Mouse (Mus musculus): ENCODE measurements around the gene Cpe. TPM values are rescaled to one million over a fixed set of nuclear protein-coding genes. Genes with fewer than 3 reads are reported as not detected.
"Not testable (repeated sequence)": the region's sequence is repeated elsewhere in the genome, so short reads cannot be mapped to it uniquely, and the experiment has no call there.

Cpe gene
- polyA plus RNA-seq, 1 experiment from 2014 or later, result 201 TPM

DNA sequence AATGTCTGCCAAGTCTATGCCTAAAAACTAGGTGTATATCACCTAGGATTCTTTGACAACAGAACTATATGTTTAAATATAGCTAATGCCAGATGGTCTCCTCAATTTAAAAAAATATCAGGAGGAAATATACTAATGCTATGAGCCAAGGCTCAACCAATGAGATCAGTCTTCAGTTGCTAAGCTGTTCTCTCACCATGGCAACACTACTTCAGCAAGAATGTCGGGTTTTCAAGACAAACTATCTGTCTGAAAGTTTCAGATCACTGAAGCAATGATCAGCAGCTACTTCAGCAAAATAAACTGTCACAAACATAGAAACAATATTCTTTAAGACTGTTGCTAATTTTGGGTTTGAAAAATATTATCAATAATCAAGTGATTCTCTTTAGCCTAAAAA lies 20.9 kb downstream of the Cpe start:
- Histone ChIP-seq H3K27me3 (replicated peaks) (no peaks in the 10 kb centered on the region), H3K9ac (no peak overlapping the region), H3K4me3 (replicated peaks) (no peak overlapping the region), H3K9me3 (no peaks in the 10 kb centered on the region), H3K4me2 (replicated peaks) (no peak overlapping the region), H3K27ac (no peak overlapping the region), H3K36me3 (no peaks in the 10 kb centered on the region), H3K4me1 (replicated peaks) (no peaks in the 10 kb centered on the region)
- no peak for ATAC-seq
- WGBS, result 14% methylated on average over 1 of the region's 1 CpGs

DNA sequence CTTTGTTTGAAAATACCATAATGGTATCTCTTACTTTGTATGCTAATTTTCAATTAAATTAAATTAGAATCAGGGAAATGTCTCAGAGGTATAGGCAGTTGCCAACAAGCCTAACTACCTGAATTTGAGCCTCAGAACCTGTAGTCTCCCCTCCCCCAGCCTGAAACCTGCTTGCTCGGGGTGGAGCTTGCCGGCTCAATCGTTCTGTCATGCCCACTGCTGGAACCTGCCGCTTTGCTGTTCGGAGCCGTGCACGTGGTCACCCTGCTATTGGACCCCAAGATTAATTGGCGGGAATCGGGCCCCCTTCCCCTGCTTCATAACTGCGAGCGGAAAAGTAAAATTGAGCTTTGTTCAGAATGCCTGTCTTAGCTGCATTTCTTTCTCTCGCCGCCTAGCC lies 26.5 kb downstream of the Cpe start:
- WGBS, result 61% methylated on average over 13 of the region's 13 CpGs
- ATAC-seq, result not testable (repeated sequence)

DNA sequence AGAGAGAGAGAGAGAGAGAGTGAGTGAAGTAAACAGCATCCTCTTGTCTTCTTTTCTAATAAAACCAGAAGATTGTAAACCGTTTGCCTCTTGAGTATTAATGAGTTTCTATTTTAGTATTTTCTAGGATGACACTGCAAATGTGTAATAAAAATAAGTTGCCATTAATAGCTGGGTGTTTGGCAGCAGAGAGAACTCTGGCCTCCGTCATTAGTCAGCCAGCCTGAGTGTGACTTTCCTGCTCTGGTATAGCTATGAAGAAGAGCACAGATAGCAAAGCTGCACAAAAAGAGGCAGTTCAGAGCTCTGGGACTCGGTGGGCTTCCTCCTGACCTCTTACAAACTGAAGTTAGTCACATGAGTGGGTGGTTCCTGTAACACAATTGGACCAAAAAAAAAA lies 27.3 kb downstream of the Cpe start:
- WGBS, result 31% methylated on average over 3 of the region's 3 CpGs
- H3K4me2 ChIP-seq (replicated peaks), result no peak overlapping the region
- no peak for ATAC-seq
- no peaks in the 10 kb centered on the region for H3K4me1 ChIP-seq (replicated peaks)
- no peaks in the 10 kb centered on the region; the same call in 1 of the 2 replicates for H3K27me3 ChIP-seq (replicated peaks)
- no peak overlapping the region for H3K27ac ChIP-seq
- no peaks in the 10 kb centered on the region for H3K9me3 ChIP-seq
- no peak overlapping the region for H3K4me3 ChIP-seq (replicated peaks)
- no peaks in the 10 kb centered on the region for H3K36me3 ChIP-seq
- H3K9ac ChIP-seq, result no peak overlapping the region

More for the DNA sequence above, 26.5 kb downstream of the Cpe start:
- not testable (repeated sequence) for H3K4me2 ChIP-seq (replicated peaks); H3K4me1 ChIP-seq (replicated peaks); H3K4me3 ChIP-seq (replicated peaks); H3K27me3 ChIP-seq (replicated peaks); H3K36me3 ChIP-seq; H3K27ac ChIP-seq; H3K9ac ChIP-seq; H3K9me3 ChIP-seq

DNA sequence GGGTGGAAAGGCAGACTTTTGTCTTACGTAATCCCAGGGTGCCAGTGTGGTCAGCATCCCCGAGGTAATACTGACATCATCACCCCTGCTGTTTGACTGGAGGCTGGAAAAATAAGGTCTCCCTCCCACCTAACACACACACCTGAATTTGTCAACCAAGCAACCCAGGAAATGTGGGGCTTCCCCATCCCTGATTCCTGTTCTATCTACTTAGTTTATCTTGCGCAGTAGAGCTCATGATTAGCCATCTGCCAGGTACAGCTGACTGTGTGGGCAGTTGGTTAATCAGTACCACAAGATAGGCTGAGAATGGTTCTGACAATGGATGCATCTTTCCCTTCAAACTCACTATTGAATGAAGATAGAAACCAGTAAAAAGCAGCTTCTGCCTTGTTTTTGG lies 28.0 kb downstream of the Cpe start:
- no peaks in the 10 kb centered on the region for H3K9me3 ChIP-seq
- H3K27ac ChIP-seq, result no peak overlapping the region
- H3K36me3 ChIP-seq, result no peaks in the 10 kb centered on the region
- H3K4me3 ChIP-seq (replicated peaks), result no peak overlapping the region
- no peaks in the 10 kb centered on the region for H3K4me1 ChIP-seq (replicated peaks)
- WGBS, result 63% methylated on average over 3 of the region's 3 CpGs
- peak; percentile 31; the same call in 1 of the 2 replicates for ATAC-seq
- no peaks in the 10 kb centered on the region; the same call in 1 of the 2 replicates for H3K27me3 ChIP-seq (replicated peaks)
- H3K9ac ChIP-seq, result no peak overlapping the region
- H3K4me2 ChIP-seq (replicated peaks), result no peak overlapping the region

DNA sequence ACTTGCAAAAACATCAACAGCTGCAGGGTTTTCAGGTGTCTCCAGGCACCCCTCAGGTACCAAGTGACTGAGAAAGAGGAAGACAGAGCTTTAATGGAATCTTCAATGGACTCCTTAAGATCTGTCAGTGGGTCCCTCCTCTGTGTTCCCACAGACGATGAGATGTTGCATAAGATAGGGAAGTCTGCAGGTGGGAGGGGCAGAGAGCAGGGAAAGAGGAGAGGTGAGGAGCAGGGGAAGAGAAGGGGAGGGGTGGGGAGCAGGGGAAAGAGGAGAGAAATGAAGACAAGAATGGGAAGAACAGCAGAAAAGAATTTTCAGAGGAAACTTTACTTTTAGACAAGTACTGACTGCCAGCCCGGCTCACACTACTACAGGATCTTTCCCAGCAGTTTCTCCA lies 28.5 kb downstream of the Cpe start:
- Histone ChIP-seq H3K36me3 (no peaks in the 10 kb centered on the region), H3K4me1 (replicated peaks) (no peaks in the 10 kb centered on the region), H3K27ac (no peak overlapping the region), H3K4me2 (replicated peaks) (no peak overlapping the region), H3K9ac (no peak overlapping the region), H3K27me3 (replicated peaks) (no peaks in the 10 kb centered on the region; the same call in 1 of the 2 replicates), H3K4me3 (replicated peaks) (no peak overlapping the region), H3K9me3 (no peaks in the 10 kb centered on the region)
- WGBS, result 42% methylated on average over 2 of the region's 2 CpGs
- ATAC-seq, result 0 out of 2 replicates have a peak, but pooled peaks have one; percentile 6

DNA sequence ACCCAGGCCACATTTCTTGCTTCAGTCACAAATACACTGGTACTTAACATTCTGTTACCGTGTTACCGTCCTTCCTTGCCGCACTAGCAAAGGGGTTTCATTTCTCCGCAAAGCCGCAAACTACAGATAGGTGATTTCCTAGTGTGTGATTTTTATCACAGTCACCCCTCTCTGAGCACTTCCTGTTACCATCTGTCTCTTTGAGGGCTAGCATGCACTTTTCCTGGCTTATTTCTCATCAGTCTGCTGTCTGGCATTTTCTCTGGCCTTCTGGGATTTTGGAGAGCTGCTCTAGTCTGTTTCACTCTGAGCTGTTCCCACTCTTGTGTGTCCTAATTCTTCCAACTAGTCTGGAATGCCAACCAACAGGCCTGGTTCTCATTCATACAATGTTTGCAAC lies 33.8 kb downstream of the Cpe start:
- no peak overlapping the region for H3K4me3 ChIP-seq (replicated peaks)
- no peaks in the 10 kb centered on the region for H3K36me3 ChIP-seq
- no peak overlapping the region for H3K4me2 ChIP-seq (replicated peaks)
- H3K9ac ChIP-seq, result no peak overlapping the region
- no peaks in the 10 kb centered on the region for H3K4me1 ChIP-seq (replicated peaks)
- WGBS, result 69% methylated on average over 5 of the region's 5 CpGs
- ATAC-seq, result no peak
- no peaks in the 10 kb centered on the region; the same call in 1 of the 2 replicates for H3K27me3 ChIP-seq (replicated peaks)
- no peak overlapping the region for H3K27ac ChIP-seq
- no peaks in the 10 kb centered on the region for H3K9me3 ChIP-seq

DNA sequence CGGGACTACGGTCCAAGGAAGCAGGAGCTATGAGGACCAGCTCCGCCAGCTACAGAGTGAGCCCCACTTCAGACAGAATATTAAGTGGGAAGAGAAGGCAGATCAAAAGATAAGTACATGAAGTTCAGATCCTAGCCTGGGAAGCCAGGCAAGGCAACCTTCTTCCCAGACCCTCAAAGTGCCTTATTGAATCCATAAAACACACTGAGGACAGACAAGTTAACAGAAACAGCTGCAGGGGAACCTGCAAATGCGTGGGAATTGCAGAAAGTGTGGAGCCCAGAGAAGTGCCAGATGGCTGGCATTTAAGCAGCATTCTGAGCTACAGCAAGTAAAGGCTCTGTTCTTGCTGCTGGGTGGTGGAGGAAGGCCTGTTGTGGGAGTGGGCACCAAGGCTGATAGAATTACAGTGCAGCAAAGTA lies 34.9 kb downstream of the Cpe start:
- H3K4me3 ChIP-seq (replicated peaks), result no peak overlapping the region
- 76% methylated on average over 4 of the region's 4 CpGs for WGBS
- no peak overlapping the region for H3K9ac ChIP-seq
- H3K27me3 ChIP-seq (replicated peaks), result no peaks in the 10 kb centered on the region; the same call in 1 of the 2 replicates
- no peaks in the 10 kb centered on the region for H3K4me1 ChIP-seq (replicated peaks)
- ATAC-seq, result no peak
- no peak overlapping the region for H3K4me2 ChIP-seq (replicated peaks)
- no peaks in the 10 kb centered on the region for H3K36me3 ChIP-seq
- H3K27ac ChIP-seq, result no peak overlapping the region
- H3K9me3 ChIP-seq, result no peaks in the 10 kb centered on the region

DNA sequence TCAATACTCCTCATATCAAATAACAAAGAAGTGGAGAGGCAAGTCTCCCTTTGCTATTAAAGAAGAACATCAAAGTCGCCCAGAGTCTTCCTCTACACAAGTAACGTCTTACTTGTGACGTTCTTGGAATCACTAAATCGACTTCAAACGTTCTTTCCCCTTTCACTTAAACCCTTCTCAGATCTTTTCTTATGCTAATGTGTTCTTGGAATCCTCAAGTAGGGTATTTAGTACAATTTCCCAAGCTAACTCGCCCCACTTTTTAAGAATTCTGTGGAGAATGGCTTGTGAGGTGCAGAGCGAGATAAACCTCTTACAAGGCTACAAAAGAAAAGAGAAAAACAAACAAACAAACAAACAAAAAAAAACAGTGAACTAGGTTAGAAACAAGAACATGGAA lies 35.3 kb downstream of the Cpe start:
- H3K27me3 ChIP-seq (replicated peaks), result no peaks in the 10 kb centered on the region; the same call in 1 of the 2 replicates
- H3K9me3 ChIP-seq, result no peaks in the 10 kb centered on the region
- H3K4me3 ChIP-seq (replicated peaks), result no peak overlapping the region
- no peak overlapping the region for H3K9ac ChIP-seq
- H3K4me1 ChIP-seq (replicated peaks), result no peaks in the 10 kb centered on the region
- ATAC-seq, result no peak
- H3K27ac ChIP-seq, result no peak overlapping the region
- no peak overlapping the region for H3K4me2 ChIP-seq (replicated peaks)
- 65% methylated on average over 7 of the region's 7 CpGs for WGBS
- H3K36me3 ChIP-seq, result no peaks in the 10 kb centered on the region

DNA sequence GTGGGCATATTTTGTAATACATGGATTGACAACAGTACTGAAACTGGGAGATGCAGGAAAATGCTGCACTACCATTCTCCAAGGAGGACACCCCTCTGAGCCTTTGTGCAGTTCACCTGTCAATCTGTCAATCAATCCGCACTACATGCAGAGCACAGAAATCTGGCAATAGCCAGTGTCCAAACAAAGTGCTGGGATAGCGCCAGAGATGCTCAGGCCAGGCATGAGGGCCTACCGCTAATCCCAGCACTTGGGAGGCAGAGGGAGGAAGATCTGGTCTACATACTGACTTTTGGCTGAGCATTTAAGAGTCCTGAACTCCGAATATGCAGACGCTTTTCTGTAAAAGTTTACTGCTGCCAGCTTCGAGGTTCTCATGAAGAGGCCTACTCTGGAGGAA lies 37.0 kb downstream of the Cpe start:
- no peaks in the 10 kb centered on the region for H3K36me3 ChIP-seq
- no peak overlapping the region for H3K27ac ChIP-seq
- no peak for ATAC-seq
- H3K9me3 ChIP-seq, result no peaks in the 10 kb centered on the region
- no peak overlapping the region for H3K4me3 ChIP-seq (replicated peaks)
- H3K27me3 ChIP-seq (replicated peaks), result no peaks in the 10 kb centered on the region
- H3K4me2 ChIP-seq (replicated peaks), result no peak overlapping the region
- no peaks in the 10 kb centered on the region for H3K4me1 ChIP-seq (replicated peaks)
- H3K9ac ChIP-seq, result no peak overlapping the region
- WGBS, result 76% methylated on average over 6 of the region's 6 CpGs

DNA sequence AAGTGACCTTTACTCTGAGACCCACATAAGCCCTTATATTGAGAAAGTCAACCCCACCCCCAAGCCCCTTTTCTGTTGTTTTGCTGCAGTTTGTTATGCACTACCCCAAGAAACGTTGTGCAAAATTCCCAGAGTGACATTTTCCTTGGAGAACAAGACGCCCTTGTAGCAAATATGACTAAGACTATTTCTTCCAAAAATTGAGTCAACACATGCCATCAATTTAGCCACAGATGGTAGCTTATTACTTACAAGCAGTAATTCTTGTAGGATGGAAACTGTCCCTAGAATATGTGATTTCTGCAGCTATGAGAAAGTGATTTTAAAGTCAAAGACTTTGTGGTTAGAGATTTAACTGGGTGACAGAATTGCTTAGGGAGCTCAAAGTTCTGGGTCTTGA lies 37.8 kb downstream of the Cpe start:
- Histone ChIP-seq H3K27ac (no peak overlapping the region), H3K4me2 (replicated peaks) (no peak overlapping the region), H3K4me3 (replicated peaks) (no peak overlapping the region), H3K27me3 (replicated peaks) (no peaks in the 10 kb centered on the region), H3K9ac (no peak overlapping the region), H3K36me3 (no peaks in the 10 kb centered on the region), H3K4me1 (replicated peaks) (no peaks in the 10 kb centered on the region), H3K9me3 (no peaks in the 10 kb centered on the region)
- no peak for ATAC-seq
- WGBS, result 78% methylated on average over 2 of the region's 2 CpGs

DNA sequence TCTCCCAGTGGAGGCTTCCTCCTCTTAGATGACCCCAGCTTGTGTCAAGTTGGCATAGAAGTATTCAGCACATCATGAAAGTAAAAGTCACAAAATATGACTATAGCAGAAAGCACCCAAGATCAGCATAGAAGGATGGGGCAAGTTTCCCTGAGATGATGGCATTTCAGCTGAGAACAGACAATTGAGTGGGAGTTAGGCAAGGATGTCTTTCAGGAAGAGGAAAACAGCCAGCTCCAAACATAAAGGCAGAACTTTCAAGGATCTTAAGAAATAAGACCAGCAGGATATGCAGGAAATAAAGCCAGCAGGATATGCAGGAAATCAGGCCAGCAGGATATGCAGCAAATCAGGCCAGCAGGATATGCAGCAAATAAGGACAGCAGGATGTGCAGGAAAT lies 40.6 kb downstream of the Cpe start:
- no peak for ATAC-seq
- Histone ChIP-seq H3K4me3 (replicated peaks) (no peak overlapping the region), H3K4me2 (replicated peaks) (no peak overlapping the region), H3K9ac (no peak overlapping the region), H3K36me3 (no peaks in the 10 kb centered on the region), H3K27me3 (replicated peaks) (no peaks in the 10 kb centered on the region), H3K4me1 (replicated peaks) (no peaks in the 10 kb centered on the region), H3K27ac (no peak overlapping the region), H3K9me3 (no peaks in the 10 kb centered on the region)

DNA sequence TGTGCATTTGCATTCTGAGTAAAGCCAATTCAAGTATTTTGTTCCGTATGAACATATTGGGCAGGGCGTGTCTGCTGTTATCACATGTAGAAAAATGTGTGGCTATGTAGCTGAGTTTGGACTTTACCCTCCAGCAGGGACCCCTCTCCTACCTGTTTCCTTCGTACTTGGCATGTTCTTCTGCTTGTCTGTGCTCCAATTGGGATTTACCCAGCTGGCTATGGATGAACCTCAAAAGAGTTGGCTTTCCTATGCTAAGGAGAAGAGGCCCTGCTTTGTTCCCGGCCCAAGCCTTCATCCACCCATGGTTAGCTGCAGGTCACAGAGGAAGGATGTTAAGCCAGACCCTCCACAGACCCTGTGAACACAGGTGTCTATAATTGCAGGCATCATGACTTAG lies 44.8 kb downstream of the Cpe start:
- H3K27ac ChIP-seq, result no peak overlapping the region

DNA sequence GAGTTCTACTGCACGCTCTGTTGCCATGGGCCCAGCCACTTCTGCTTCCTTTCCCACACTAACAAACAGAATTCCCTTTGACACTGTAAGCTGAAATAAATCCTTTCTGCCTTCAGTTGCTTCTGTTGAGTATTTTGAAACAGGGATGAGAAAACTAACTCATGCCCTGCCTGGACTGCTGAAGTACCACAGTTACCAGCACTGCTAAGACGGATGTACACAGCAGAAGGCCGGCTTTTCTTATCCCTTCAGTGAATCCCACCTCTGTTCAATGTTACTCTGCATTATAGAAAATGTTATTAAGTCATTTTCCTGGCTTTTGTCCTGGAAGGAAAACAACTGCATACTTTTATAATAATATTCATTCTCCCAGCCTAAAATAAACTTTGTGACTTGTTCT lies 45.7 kb downstream of the Cpe start:
- peak; percentile 61 for ATAC-seq
- no peak overlapping the region for H3K4me3 ChIP-seq (replicated peaks)

More for the DNA sequence above, 44.8 kb downstream of the Cpe start:
- H3K9me3 ChIP-seq, result no peaks in the 10 kb centered on the region
- H3K36me3 ChIP-seq, result no peaks in the 10 kb centered on the region
- H3K4me3 ChIP-seq (replicated peaks), result no peak overlapping the region
- no peak overlapping the region for H3K9ac ChIP-seq
- H3K27me3 ChIP-seq (replicated peaks), result no peaks in the 10 kb centered on the region
- no peaks in the 10 kb centered on the region for H3K4me1 ChIP-seq (replicated peaks)
- no peak overlapping the region for H3K4me2 ChIP-seq (replicated peaks)
- 68% methylated on average over 4 of the region's 4 CpGs for WGBS
- ATAC-seq, result no peak

More for the DNA sequence above, 45.7 kb downstream of the Cpe start:
- Histone ChIP-seq H3K36me3 (no peaks in the 10 kb centered on the region), H3K27ac (0 out of 2 replicates have a peak overlapping the region, but pooled peaks have one; percentile 18), H3K27me3 (replicated peaks) (no peaks in the 10 kb centered on the region), H3K4me1 (replicated peaks) (no peaks in the 10 kb centered on the region), H3K4me2 (replicated peaks) (no peak overlapping the region), H3K9ac (no peak overlapping the region), H3K9me3 (no peaks in the 10 kb centered on the region)
- 71% methylated on average over 3 of the region's 3 CpGs for WGBS
